Mouse (Mus musculus) myocyte (in vitro differentiated cells): ENCODE measurements around the gene Pyroxd2. TPM values are rescaled to one million over a fixed set of nuclear protein-coding genes. Genes with fewer than 3 reads are reported as not detected.

ENCODE experiments used
- H3K27me3 ChIP-seq: one replicate; pipeline ENCODE4 v1.6.1; 2011; ENCODE audit not compliant: control insufficient read depth, insufficient read depth, insufficient read length
- H3K36me3 ChIP-seq: one replicate; pipeline ENCODE4 v1.6.1; 2011; ENCODE audit not compliant: control insufficient read depth, insufficient read depth
- H3K4me2 ChIP-seq: one replicate; pipeline ENCODE4 v1.6.1; 2011; ENCODE audit warnings: low read depth, control low read depth
- H3K4me3 ChIP-seq: one replicate; pipeline ENCODE4 v1.5.1; 2011; ENCODE audit warnings: mild to moderate bottlenecking, control low read depth, moderate library complexity
- H3K79me2 ChIP-seq: one replicate; pipeline ENCODE4 v1.6.1; 2011; ENCODE audit not compliant: control insufficient read depth, insufficient read depth
- H3ac ChIP-seq: one replicate; pipeline ENCODE4 v1.6.1; 2011; ENCODE audit not compliant: control insufficient read depth, insufficient read length
- CEBPB ChIP-seq: IDR thresholded peaks from 2 replicates; pipeline ENCODE4 v1.6.1; 2011; ENCODE audit warnings: mild to moderate bottlenecking, moderate library complexity; ENCODE audit not compliant: poor library complexity, insufficient read depth, severe bottlenecking
- E2F4 ChIP-seq: IDR thresholded peaks from one replicate; pipeline ENCODE4 v1.6.1; 2011; ENCODE audit warnings: mild to moderate bottlenecking, control low read depth, moderate library complexity; ENCODE audit not compliant: insufficient read depth
- MAX ChIP-seq: IDR thresholded peaks from one replicate; pipeline ENCODE4 v1.6.1; 2011; ENCODE audit warnings: low read depth, mild to moderate bottlenecking, control low read depth
- MYOD1 ChIP-seq, 3 experiments: IDR thresholded peaks; one replicate each; pipeline ENCODE4 v1.6.1; 2011; ENCODE audit warnings: control low read depth in 2 of 3, low read depth in 2 of 3, mild to moderate bottlenecking in 2 of 3, moderate library complexity in 1 of 3; ENCODE audit not compliant: insufficient read length in 2 of 3, control insufficient read depth in 1 of 3
- MYOG ChIP-seq, 3 experiments: IDR thresholded peaks; one replicate each; pipeline ENCODE4 v1.6.1; 2011; ENCODE audit warnings: control low read depth in 2 of 3, low read depth in 2 of 3, mild to moderate bottlenecking in 2 of 3; ENCODE audit not compliant: insufficient read length in 2 of 3, control insufficient read depth in 1 of 3, insufficient read depth in 1 of 3
- POLR2A ChIP-seq: IDR thresholded peaks from one replicate; pipeline ENCODE4 v1.6.1; 2011; ENCODE audit warnings: low read depth, mild to moderate bottlenecking, control low read depth, moderate library complexity; ENCODE audit not compliant: insufficient read length
- POLR2AphosphoS2 ChIP-seq: IDR thresholded peaks from one replicate; pipeline ENCODE4 v1.6.1; 2011; ENCODE audit warnings: low read depth, control low read depth; ENCODE audit not compliant: insufficient read length
- REST ChIP-seq: IDR thresholded peaks from one replicate; pipeline ENCODE4 v1.6.1; 2011; ENCODE audit warnings: mild to moderate bottlenecking, control low read depth, moderate library complexity; ENCODE audit not compliant: insufficient read depth, insufficient read length
- SRF ChIP-seq: IDR thresholded peaks from one replicate; pipeline ENCODE4 v1.6.1; 2011; ENCODE audit warnings: low read depth; ENCODE audit not compliant: control insufficient read depth, insufficient read length
- TCF12 ChIP-seq: IDR thresholded peaks from one replicate; pipeline ENCODE4 v1.6.1; 2011; ENCODE audit warnings: mild to moderate bottlenecking, control low read depth; ENCODE audit not compliant: poor library complexity, insufficient read depth, severe bottlenecking
- TCF3 ChIP-seq: IDR thresholded peaks from one replicate; pipeline ENCODE4 v1.6.1; 2011; ENCODE audit warnings: low read depth, control low read depth; ENCODE audit not compliant: insufficient read length
- USF1 ChIP-seq: IDR thresholded peaks from one replicate; pipeline ENCODE4 v1.6.1; 2011; ENCODE audit warnings: low read depth, mild to moderate bottlenecking, control low read depth, moderate library complexity
- polyA plus RNA-seq: library from polyadenylated mRNA; unstranded; fragments of >200 nt; fragmentation: generic; extraction: Trizol; gene quantifications from one replicate; pipeline ENCODE4 v1.2.1, GENCODE M21; 2012; ENCODE audit warnings: missing spikeins

The Pyroxd2 gene
- polyA plus RNA-seq, 1 experiment, result 0.37 TPM

DNA sequence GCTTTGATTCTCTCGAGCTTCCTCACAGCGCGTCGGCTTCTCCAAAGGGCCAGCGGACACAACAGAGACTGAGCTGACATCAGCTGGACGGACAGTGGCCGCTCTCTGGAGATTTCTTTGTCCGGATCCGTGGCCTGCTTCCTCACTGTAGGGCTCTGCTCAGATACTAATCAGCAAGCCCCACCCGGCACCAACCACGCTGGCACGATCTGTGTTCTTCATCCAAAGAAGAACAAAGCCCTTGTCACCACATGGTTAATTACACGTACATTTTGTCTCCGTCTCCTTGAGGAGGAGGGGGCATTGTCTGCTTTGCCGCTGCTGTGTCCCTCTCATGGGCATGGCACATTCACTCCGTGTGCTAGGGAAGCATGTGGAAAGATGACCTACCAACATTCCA lies 9.3 kb downstream of the Pyroxd2 start:
- Histone ChIP-seq H3K4me2 (no peak overlapping the region), H3K36me3 (no peaks in the 10 kb centered on the region), H3ac (no peak overlapping the region), H3K4me3 (no peak overlapping the region), H3K79me2 (no peaks in the 10 kb centered on the region), H3K27me3 (no peaks in the 10 kb centered on the region)
- TF ChIP-seq MAX (no peak), TCF12 (no peak), MYOG (IDR thresholded peaks at IDR 0.05; ENCODE audit: control insufficient read depth in 1 of 3, insufficient read depth in 1 of 3, insufficient read length in 2 of 3, low read depth in 2 of 3) (no peak), MYOD1 (IDR thresholded peaks at IDR 0.05; ENCODE audit: control insufficient read depth in 1 of 3, insufficient read length in 2 of 3, low read depth in 2 of 3) (no peak), TCF3 (no peak), POLR2A (no peak)

DNA sequence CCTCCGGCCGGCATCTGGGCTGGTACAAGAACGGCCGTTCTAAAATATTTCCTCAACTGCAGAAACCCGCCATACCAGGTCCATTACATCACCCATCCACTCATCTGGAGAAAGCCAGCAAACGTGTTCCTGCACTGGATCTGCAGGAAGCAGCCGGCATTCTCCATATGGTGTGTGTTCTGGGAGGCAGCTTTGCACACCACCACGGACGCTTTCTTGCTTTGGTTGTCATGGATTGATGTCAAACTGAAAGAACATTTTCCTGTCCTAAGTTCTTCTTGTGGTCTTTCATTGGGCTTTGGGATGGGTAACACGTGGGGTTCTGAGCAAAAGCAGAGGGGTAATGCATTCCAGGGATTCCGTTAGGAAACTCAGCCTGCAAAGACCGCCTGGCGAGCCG lies 10.7 kb downstream of the Pyroxd2 start:
- H3K27me3 ChIP-seq, result no peaks in the 10 kb centered on the region
- no peaks in the 10 kb centered on the region for H3K79me2 ChIP-seq
- H3K4me2 ChIP-seq, result no peak overlapping the region
- no peaks in the 10 kb centered on the region for H3K36me3 ChIP-seq
- H3K4me3 ChIP-seq, result no peak overlapping the region
- TF ChIP-seq USF1, result no peak
- no peak for TF ChIP-seq TCF12
- TF ChIP-seq E2F4, result no peak
- TF ChIP-seq POLR2AphosphoS2, result no peak
- TF ChIP-seq TCF3, result no peak
- no peak for TF ChIP-seq MAX
- TF ChIP-seq MYOG (IDR thresholded peaks at IDR 0.05; ENCODE audit: control insufficient read depth in 1 of 3, insufficient read depth in 1 of 3, insufficient read length in 2 of 3, low read depth in 2 of 3), result no peak
- TF ChIP-seq SRF, result no peak
- TF ChIP-seq POLR2A, result no peak
- no peak for TF ChIP-seq REST
- no peak for TF ChIP-seq MYOD1 (IDR thresholded peaks at IDR 0.05; ENCODE audit: control insufficient read depth in 1 of 3, insufficient read length in 2 of 3, low read depth in 2 of 3)
- no peak for TF ChIP-seq CEBPB
- H3ac ChIP-seq, result no peak overlapping the region

DNA sequence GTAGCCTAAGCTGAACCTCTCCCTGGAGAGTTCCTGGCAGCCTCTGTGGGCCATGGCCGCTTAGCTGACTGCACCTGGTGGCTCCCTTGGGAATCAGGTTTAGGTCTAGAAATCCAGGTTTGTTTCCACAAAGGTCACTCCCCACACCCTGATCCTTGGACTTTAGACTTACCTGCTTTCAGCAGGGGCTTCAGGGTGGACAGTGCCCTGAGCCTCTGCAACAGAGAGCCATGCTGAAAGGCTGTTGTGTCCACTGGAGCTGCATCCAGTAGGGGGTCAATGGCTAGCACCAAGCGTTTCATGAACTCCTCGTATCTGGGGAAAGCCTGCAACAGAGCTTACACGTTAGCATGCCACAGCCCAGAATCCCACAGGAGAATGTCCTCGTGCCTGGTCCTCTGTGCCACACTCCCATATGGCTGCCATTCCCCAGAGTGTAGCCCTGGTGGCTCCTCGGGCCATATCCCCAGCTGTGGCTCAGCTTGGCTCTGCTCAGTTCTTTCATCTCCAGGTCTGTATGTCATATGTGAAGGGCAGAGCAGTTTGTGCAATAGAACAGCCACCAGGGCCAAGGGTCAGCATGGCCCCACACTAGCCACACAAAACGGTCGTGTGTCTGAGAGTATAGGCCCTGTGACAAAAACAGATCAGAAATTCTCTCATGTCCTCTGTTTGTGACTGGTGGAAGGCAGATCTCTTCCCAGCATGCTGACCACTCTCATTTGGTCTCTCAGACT lies 12.2 kb downstream of the Pyroxd2 start:
- no peak for TF ChIP-seq TCF12
- no peak for TF ChIP-seq CEBPB
- no peak for TF ChIP-seq SRF
- TF ChIP-seq POLR2A, result no peak
- TF ChIP-seq TCF3, result no peak
- TF ChIP-seq E2F4, result no peak
- no peak for TF ChIP-seq MYOD1 (IDR thresholded peaks at IDR 0.05; ENCODE audit: control insufficient read depth in 1 of 3, insufficient read length in 2 of 3, low read depth in 2 of 3)
- no peak for TF ChIP-seq REST
- no peak for TF ChIP-seq MAX
- TF ChIP-seq POLR2AphosphoS2, result no peak
- no peak for TF ChIP-seq MYOG (IDR thresholded peaks at IDR 0.05; ENCODE audit: control insufficient read depth in 1 of 3, insufficient read depth in 1 of 3, insufficient read length in 2 of 3, low read depth in 2 of 3)
- no peak for TF ChIP-seq USF1

DNA sequence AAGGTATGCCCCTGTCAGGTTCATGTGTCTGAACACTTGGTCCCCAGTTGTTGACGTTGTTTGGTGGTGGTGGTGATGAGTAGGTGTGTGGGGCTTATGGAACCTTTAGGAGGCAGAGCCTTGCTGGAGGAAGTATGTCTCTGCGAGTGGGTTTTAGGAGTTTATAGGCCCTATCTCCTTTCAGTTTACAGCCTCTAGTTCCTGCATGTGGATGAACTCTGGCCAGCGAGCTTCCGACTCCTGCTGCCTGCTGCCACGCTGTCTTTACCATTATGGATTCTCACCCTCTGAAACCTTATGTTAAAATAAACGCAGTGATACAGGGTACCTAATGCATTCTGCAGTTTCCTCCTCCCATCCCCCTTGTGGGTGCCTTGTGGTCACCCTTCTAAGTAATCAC lies 12.8 kb downstream of the Pyroxd2 start:
- Histone ChIP-seq H3K79me2 (no peaks in the 10 kb centered on the region), H3K4me3 (no peak overlapping the region), H3K27me3 (no peaks in the 10 kb centered on the region), H3K36me3 (no peaks in the 10 kb centered on the region), H3K4me2 (no peak overlapping the region), H3ac (no peak overlapping the region)
- TF ChIP-seq POLR2A (no peak), MYOD1 (IDR thresholded peaks at IDR 0.05; ENCODE audit: control insufficient read depth in 1 of 3, insufficient read length in 2 of 3, low read depth in 2 of 3) (no peak), CEBPB (no peak)

More for the DNA sequence above, 12.2 kb downstream of the Pyroxd2 start:
- H3K27me3 ChIP-seq, result no peaks in the 10 kb centered on the region
- no peak overlapping the region for H3K4me3 ChIP-seq
- H3K79me2 ChIP-seq, result no peaks in the 10 kb centered on the region
- H3ac ChIP-seq, result no peak overlapping the region
- H3K36me3 ChIP-seq, result no peaks in the 10 kb centered on the region
- no peak overlapping the region for H3K4me2 ChIP-seq

DNA sequence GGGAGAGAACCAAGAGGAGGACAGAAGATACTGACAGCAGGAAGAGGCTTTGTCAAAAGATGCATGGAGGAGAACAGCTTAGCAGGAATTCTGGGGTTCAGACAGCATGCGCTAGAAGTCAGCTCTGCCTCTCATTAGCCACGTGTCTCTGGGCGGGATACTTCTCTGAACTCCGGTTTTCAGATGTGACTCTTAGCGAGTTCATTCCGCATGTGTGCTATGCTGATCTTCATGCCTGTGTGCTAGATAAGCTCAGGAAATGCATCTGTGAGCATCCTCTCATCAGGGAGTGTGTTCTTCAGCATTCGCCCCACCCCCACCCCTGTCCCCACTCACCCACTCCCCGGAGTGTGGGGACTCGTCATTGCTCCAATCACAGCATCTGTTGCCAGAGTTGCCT lies 14.8 kb downstream of the Pyroxd2 start:
- no peak for TF ChIP-seq MYOD1 (IDR thresholded peaks at IDR 0.05; ENCODE audit: control insufficient read depth in 1 of 3, insufficient read length in 2 of 3, low read depth in 2 of 3)
- no peak for TF ChIP-seq USF1
- TF ChIP-seq POLR2A, result no peak
- no peak for TF ChIP-seq MAX
- TF ChIP-seq E2F4, result no peak
- TF ChIP-seq TCF3, result no peak
- TF ChIP-seq POLR2AphosphoS2, result no peak
- no peak overlapping the region for H3K4me2 ChIP-seq
- H3K4me3 ChIP-seq, result no peak overlapping the region
- no peaks in the 10 kb centered on the region for H3K79me2 ChIP-seq
- H3K36me3 ChIP-seq, result no peaks in the 10 kb centered on the region
- H3ac ChIP-seq, result no peak overlapping the region
- peaks cover 6% of the 10 kb centered on the region for H3K27me3 ChIP-seq
